Mouse (Mus musculus) heart, postnatal 25 days (tissue): ENCODE data around the gene Ugt2b37. TPM values are rescaled to one million over a fixed set of nuclear protein-coding genes. Genes with fewer than 3 reads are reported as not detected.
"Not testable (repeated sequence)": the region's sequence is repeated elsewhere in the genome, so short reads cannot be mapped to it uniquely, and the experiment has no call there.

ENCODE experiments used
- DNase-seq: peaks from one replicate; pipeline ENCODE4 v3.0.0; 2022; ENCODE audit warnings: low spot score
- intact Hi-C: fragments of 180-260 bp; cut with DNase I; formaldehyde crosslinking; loops from one replicate; pipeline ENCODE4 v1.15.1; 2025
- total RNA-seq, 2 experiments: library from RNA; stranded (reverse); gene quantifications; 2 replicates each; pipeline ENCODE4 v1.2.3; 2021

Gene Ugt2b37
- total RNA-seq, result not detected

DNA sequence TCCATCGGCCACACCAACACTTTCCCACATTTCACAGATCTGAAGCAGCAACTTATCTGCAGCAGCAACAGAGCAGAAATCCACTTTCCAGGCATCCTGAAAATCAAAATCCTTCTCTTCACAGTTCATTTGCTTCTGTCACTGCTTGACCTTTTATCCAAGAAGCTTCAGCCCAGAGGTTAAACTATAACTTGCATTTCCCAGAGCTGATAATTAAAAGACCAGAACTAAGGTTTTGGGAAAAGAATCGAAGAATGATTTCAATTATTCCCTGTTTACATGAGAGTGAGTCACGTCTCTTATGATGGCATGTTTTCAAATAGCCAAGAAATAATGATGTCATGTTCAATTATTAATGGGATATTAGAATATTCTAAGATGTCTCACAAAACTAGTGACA, at the start of gene Ugt2b37:
TSS of gene Ugt2b37 (minus strand) at position 129 of the 400 bp plus-strand sequence.
- DNase-seq, intact Hi-C loops: not testable (repeated sequence)

DNA sequence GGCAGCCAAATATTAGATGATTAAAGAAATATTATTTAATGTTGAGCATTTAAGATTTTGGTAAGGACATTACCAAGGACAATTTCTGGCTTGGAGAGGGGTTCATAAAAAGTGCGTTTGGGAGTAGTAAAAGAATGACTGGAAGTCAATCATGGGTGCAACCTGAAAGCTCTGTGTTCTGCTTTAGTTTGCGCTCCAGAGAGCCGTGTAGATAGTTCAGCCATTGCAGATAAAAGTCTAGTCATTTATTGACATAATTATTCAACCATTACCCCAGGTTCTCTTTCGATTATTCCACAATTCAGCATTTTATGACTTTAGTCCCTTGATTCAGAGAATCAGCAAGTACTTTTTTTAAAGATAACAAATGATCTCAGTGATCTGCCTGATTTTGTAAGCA, 31.6 kb upstream of the Ugt2b37 start:
- intact Hi-C loops, DNase-seq: not testable (repeated sequence)

DNA sequence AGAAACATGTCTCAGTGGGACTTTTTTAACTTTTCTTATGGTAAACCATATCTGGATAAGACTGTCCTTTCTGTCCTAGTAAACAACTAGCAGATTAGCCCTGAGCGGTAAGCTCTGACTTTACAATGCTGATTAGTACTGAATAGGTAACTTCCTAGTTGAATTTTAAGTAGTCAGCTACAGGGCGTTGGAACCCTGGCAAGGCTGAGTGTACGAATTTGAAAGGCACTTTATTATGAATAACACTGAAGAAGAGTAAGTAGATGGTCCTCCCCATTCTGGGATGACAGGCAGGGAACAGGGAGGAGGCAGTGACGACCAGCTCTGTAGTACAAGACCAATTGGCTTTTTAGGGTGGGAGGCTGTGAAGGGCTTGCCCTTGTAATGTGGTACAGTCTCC, 21.4 kb upstream of the Ugt2b37 start:
- DNase-seq, intact Hi-C loops: not testable (repeated sequence)

DNA sequence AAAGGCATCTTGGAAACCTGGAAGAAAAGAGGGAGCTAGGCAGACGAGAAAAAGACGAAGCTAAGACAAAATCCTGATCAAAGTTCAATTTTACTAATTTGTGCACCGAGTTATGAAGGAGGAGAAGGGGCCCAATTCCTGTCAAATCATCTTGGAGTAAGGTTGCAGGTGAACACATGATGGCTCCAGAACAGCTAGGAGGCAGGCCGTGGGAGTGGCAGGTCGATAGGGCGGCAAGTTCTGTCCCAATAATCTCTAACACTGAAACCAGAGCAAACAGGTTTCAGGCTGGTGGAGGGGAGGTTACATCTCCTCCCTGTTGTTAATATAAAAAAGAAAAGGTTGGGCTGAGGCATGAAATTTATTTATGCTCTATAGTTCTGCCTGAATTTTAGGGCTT, 21.0 kb upstream of the Ugt2b37 start:
- intact Hi-C loops, result no loop called here
- DNase-seq, result no peak

DNA sequence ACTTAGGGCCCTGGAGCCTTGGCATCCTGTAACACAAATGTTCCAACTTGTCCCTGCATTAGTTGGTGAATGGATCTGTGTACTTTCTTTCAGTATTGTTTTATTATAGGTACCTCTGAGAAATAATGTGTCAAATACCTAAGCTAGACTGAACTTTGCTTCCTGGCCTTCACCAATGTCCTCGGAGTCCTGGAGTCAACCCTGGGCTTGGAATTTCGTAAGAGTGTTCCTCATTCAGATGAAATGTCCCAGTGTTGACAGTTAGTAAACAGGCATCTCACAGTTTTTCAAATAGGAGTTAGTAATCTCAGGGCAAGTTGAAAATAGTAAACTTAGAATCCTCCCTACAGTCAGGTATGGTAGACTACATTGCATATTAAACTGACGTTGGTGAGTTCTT, 1.2 kb upstream of the Ugt2b37 start:
- DNase-seq, result no peak
- intact Hi-C loops, result no loop called here

DNA sequence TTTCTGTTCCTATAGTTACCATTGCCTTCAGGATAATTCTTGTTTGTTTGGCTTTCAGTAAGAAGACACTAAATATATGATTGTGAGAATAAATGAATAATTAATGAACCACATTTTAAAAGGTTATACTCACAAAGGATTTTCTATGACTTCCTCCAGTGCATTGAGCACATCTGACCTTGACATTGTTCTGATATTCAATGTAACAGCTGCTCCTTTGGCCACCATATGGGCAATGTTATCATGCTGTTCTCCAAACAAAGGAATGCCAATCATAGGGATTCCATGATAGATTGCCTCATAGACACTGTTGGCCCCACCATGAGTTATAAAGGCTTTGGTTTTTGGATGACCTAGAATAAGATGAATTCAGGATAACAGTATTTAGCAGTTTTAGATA, 12.5 kb downstream of the Ugt2b37 start:
- DNase-seq, intact Hi-C loops: not testable (repeated sequence)

DNA sequence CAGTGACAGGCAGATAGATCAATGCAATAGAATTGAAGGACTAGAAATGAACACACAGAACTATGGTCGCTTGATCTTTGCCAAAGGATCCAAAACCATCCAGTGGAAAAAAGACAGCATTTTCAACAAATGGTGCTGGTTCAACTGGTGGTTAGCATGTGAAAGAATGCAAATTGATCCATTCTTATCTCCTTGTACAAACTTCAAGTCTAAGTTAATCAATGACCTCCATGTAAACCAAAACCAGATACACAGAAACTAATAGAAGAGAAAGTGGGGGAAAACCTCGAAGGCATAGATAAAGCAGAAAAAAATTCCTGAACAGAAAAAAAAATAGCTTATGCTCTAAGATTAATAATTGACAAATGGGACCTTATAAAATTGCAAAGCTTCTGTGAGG, 58.2 kb downstream of the Ugt2b37 start:
- intact Hi-C loops, DNase-seq: not testable (repeated sequence)

Other genes with a start within 250 kb of the Ugt2b37 start
- gene Ugt2b36, start 162.2 kb downstream of the Ugt2b37 start, total RNA-seq, result not detected
- not detected for gene Ugt2b5, start 114.5 kb downstream of the Ugt2b37 start, total RNA-seq
- gene Ugt2a3, start 82.4 kb upstream of the Ugt2b37 start, total RNA-seq, result not detected
- gene Ugt2b38, start 169.4 kb upstream of the Ugt2b37 start, total RNA-seq, result not detected
- not detected for gene Ugt2a2, start 227.5 kb upstream of the Ugt2b37 start, total RNA-seq
- gene Gm43638, start 232.0 kb upstream of the Ugt2b37 start, total RNA-seq, result not detected
- not detected for gene Ugt2a1, start 236.1 kb upstream of the Ugt2b37 start, total RNA-seq